ENCODE assay signal across 21 mouse cellular contexts in genomic region chr1:74057501-74057900, GRCm38 (mm10).
A peak's percentile ranks its signal among the peaks of the same experiment; 100 is the strongest.
DNase-seq lines count a peak whose midpoint lies in the region; ATAC-seq and TF ChIP-seq lines count a peak whose summit lies in the region.
"Had no signal": no experiment of that assay in that cellular context is flagged by ENCODE, and none has a peak within 500 bp of the region (broad histone marks: within the 10 kb centered on the region; RNA-seq: fewer than 3 reads in every experiment).

No protein-coding gene starts in this region.

- peak overlapping the region; percentile 21; the same call in 1 of the 2 replicates for H3K9ac ChIP-seq in embryonic facial prominence, embryonic 14.5 days (ENCODE audit: low read depth, low read length)
- H3K9ac ChIP-seq in liver, adult 2 months (ENCODE audit: low read depth, low read length), result no peak overlapping the region
- H3K9ac ChIP-seq: forebrain, embryonic 15.5 days; heart, embryonic 15.5 days; hindbrain, embryonic 13.5 days had no signal

- TF ChIP-seq POLR2A in liver, adult 2 months (IDR thresholded peaks at IDR 0.05; ENCODE audit: extremely low read depth, insufficient read depth, low read length), result no peak

- H3K9me3 ChIP-seq in embryonic facial prominence, embryonic 14.5 days (ENCODE audit: control insufficient read depth, low read length), result no peaks in the 10 kb centered on the region
- no peaks in the 10 kb centered on the region for H3K9me3 ChIP-seq in embryonic facial prominence, embryonic 10.5 days
- H3K9me3 ChIP-seq: forebrain, embryonic 15.5 days; G1E; heart, embryonic 15.5 days; hindbrain, embryonic 13.5 days had no signal

- H3K27me3 ChIP-seq in embryonic facial prominence, embryonic 14.5 days (replicated peaks; ENCODE audit: control insufficient read depth, insufficient read depth, low read length), result no peaks in the 10 kb centered on the region
- H3K27me3 ChIP-seq in embryonic facial prominence, embryonic 10.5 days (replicated peaks; ENCODE audit: low read depth, poor library complexity, severe bottlenecking), result no peaks in the 10 kb centered on the region
- no peaks in the 10 kb centered on the region for H3K27me3 ChIP-seq in liver, adult 2 months (ENCODE audit: control insufficient read depth, insufficient read depth, low read length)
- H3K27me3 ChIP-seq: forebrain, embryonic 15.5 days; heart, embryonic 15.5 days; hindbrain, embryonic 13.5 days had no signal

- H3K36me3 ChIP-seq in embryonic facial prominence, embryonic 14.5 days (ENCODE audit: control insufficient read depth, insufficient read depth, low read length), result no peaks in the 10 kb centered on the region
- H3K36me3 ChIP-seq in embryonic facial prominence, embryonic 10.5 days (replicated peaks), result peaks cover 5% of the 10 kb centered on the region
- peaks cover 3% of the 10 kb centered on the region; the same call in 1 of the 2 replicates for H3K36me3 ChIP-seq in liver, adult 2 months (ENCODE audit: control insufficient read depth, insufficient read depth, low read length)
- H3K36me3 ChIP-seq: forebrain, embryonic 15.5 days; G1E; heart, embryonic 15.5 days; hindbrain, embryonic 13.5 days had no signal

- no peak overlapping the region for H3K4me3 ChIP-seq in embryonic facial prominence, embryonic 14.5 days (ENCODE audit: low read depth, low read length)
- no peak overlapping the region for H3K4me3 ChIP-seq in embryonic facial prominence, embryonic 10.5 days
- H3K4me3 ChIP-seq in liver, adult 2 months (ENCODE audit: insufficient read depth, low read depth, low read length), result no peak overlapping the region
- H3K4me3 ChIP-seq: forebrain, embryonic 15.5 days; heart, adult 2 months; heart, embryonic 15.5 days; hindbrain, embryonic 13.5 days had no signal

- ATAC-seq in embryonic facial prominence, embryonic 14.5 days (ENCODE audit: low read depth), result no peak
- ATAC-seq: CD4-positive, CD25-positive, alpha-beta regulatory T cell, adult 4 months; forebrain, embryonic 15.5 days had no signal

- no peak for TF ChIP-seq CTCF in liver, adult 2 months (IDR thresholded peaks at IDR 0.05; ENCODE audit: low read depth, low read length)

- no peak overlapping the region for H3K27ac ChIP-seq in embryonic facial prominence, embryonic 14.5 days (replicated peaks; ENCODE audit: low read depth, low read length)
- H3K27ac ChIP-seq in embryonic facial prominence, embryonic 10.5 days (replicated peaks), result no peak overlapping the region
- H3K27ac ChIP-seq in liver, adult 2 months (replicated peaks; ENCODE audit: insufficient read depth, low read depth, low read length), result peak overlapping the region; percentile 70
- H3K27ac ChIP-seq: forebrain, embryonic 15.5 days; heart, embryonic 15.5 days; hindbrain, embryonic 13.5 days had no signal

- no peak for DNase-seq in embryonic facial prominence, embryonic 14.5 days (ENCODE audit: low spot score)
- no peak for DNase-seq in embryonic facial prominence, embryonic 10.5 days (ENCODE audit: low spot score)
- peak; percentile 72 to 74 for DNase-seq in kidney, adult 8-10 months
- no peak for DNase-seq in kidney, postnatal 10 days
- peak; percentile 69 for DNase-seq in liver, adult 2 months (ENCODE audit: extremely low read depth, low read depth, low spot score)
- DNase-seq in liver, result no peak
- peak; percentile 70 to 82 for DNase-seq in kidney, postnatal 36 days
- no peak for DNase-seq in adrenal gland, postnatal 14 days
- DNase-seq: B cell, adult 2 months; cerebellum, adult 11-12 months; cerebellum, adult 9-11 months; cerebellum, postnatal 36 days; gastrocnemius, postnatal 10 days; heart, adult 2 months; heart, postnatal 14 days had no signal

- peaks cover 21% of the 10 kb centered on the region for H3K4me1 ChIP-seq in embryonic facial prominence, embryonic 14.5 days (ENCODE audit: control insufficient read depth, insufficient read depth, low read length)
- H3K4me1 ChIP-seq in embryonic facial prominence, embryonic 10.5 days, result peaks cover 62% of the 10 kb centered on the region
- H3K4me1 ChIP-seq in liver, adult 2 months (ENCODE audit: control insufficient read depth, insufficient read depth, low read length), result peaks cover 43% of the 10 kb centered on the region
- H3K4me1 ChIP-seq: forebrain, embryonic 15.5 days; hindbrain, embryonic 13.5 days had no signal

- no peak overlapping the region for H3K4me2 ChIP-seq in embryonic facial prominence, embryonic 14.5 days (ENCODE audit: low read depth, low read length)
- H3K4me2 ChIP-seq: forebrain, embryonic 15.5 days; heart, embryonic 11.5 days; heart, embryonic 15.5 days; hindbrain, embryonic 13.5 days had no signal

- H3K79me2 ChIP-seq in liver, adult 2 months (ENCODE audit: control insufficient read depth, insufficient read depth, low read length), result peaks cover 57% of the 10 kb centered on the region

- 68% methylated on average over 5 of the region's 5 CpGs for WGBS in embryonic facial prominence, embryonic 14.5 days
- WGBS in embryonic facial prominence, embryonic 10.5 days, result 72% methylated on average over 5 of the region's 5 CpGs
- 23% methylated on average over 5 of the region's 5 CpGs for WGBS in liver, adult 2 months

Comparison
In these comparisons a context has a peak if more than half of its experiments do, and no peak if none do; other contexts are left out.
1. DNase-seq: peak in kidney, adult 8-10 months (2 of 2), liver, adult 2 months (single experiment) and kidney, postnatal 36 days (2 of 2); none in embryonic facial prominence, embryonic 14.5 days (single experiment), embryonic facial prominence, embryonic 10.5 days (single experiment), kidney, postnatal 10 days (single experiment), liver (single experiment) and adrenal gland, postnatal 14 days (single experiment).